Mouse (Mus musculus) thymus, adult 2 months (tissue): ENCODE results near the gene Tubg2.

Experiments used
- CTCF ChIP-seq: fragments of 200-500 bp; IDR thresholded peaks from 2 replicates; pipeline ENCODE4 v1.5.1; 2012; ENCODE audit warnings: mild to moderate bottlenecking, control low read depth, low read length, moderate library complexity, borderline replicate concordance; ENCODE audit not compliant: control insufficient read depth, poor library complexity, insufficient read depth; ENCODE audit errors: extremely low read depth
- POLR2A ChIP-seq: fragments of 200-500 bp; IDR thresholded peaks from 2 replicates; pipeline ENCODE4 v1.6.1; 2012; ENCODE audit warnings: mild to moderate bottlenecking, low read length, control low read depth, moderate library complexity; ENCODE audit not compliant: control insufficient read depth, poor library complexity, insufficient read depth; ENCODE audit errors: extremely low read depth

DNA sequence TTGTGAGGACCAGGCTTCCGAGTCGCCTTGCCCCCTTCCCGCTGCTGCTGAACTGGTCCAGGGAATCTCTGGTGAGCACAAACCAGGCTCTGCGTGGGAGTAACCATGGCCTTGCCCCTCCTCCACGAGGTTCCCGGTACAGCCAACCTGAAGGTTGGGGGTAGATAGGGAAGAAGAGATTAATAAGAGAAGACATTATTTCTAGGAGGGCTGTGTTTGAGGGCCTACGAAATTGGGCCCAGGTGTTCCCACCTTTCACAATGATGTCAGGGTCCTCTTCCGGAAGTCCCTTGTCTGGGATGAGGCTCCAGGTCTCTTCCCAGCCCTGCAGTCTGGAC lies 12.2 kb downstream of the Tubg2 start:
- TF ChIP-seq POLR2A, result no peak
- TF ChIP-seq CTCF, result no peak
